Comparison of ENCODE assay signal across 10 mouse cellular contexts in genomic region chrX:160170150-160170549, GRCm38 (mm10). TPM values are rescaled to one million over a fixed set of nuclear protein-coding genes. Genes with fewer than 3 reads are reported as not detected.
DNase-seq lines count a peak whose midpoint lies in the region; ATAC-seq lines count a peak whose summit lies in the region.
"Had no signal": no experiment of that assay in that cellular context is flagged by ENCODE, and none has a peak within 500 bp of the region (broad histone marks: within the 10 kb centered on the region; RNA-seq: fewer than 3 reads in every experiment).

No protein-coding gene starts in this region.

- H3K36me3 ChIP-seq in kidney, embryonic 14.5 days (ENCODE audit: control insufficient read depth, insufficient read depth, low read length), result no peaks in the 10 kb centered on the region
- H3K36me3 ChIP-seq: embryonic facial prominence, embryonic 15.5 days had no signal

- no peak overlapping the region for H3K27ac ChIP-seq in kidney, embryonic 14.5 days (ENCODE audit: low read depth, low read length)
- H3K27ac ChIP-seq: embryonic facial prominence, embryonic 15.5 days had no signal

- intact Hi-C loops in gastrocnemius, postnatal 36 days (cut with DNase I), result loop anchor here (5.0 to 10.0 kb wide), 2 partner anchors 198 to 865 kb away; no protein-coding TSS in a partner anchor

- H3K4me2 ChIP-seq in kidney, embryonic 14.5 days (replicated peaks; ENCODE audit: low read depth, low read length), result no peak overlapping the region
- H3K4me2 ChIP-seq: embryonic facial prominence, embryonic 15.5 days had no signal

- H3K4me3 ChIP-seq in kidney, embryonic 14.5 days (ENCODE audit: low read length), result no peak overlapping the region
- H3K4me3 ChIP-seq: embryonic facial prominence, embryonic 15.5 days; myocyte had no signal

- peak; percentile 31 for DNase-seq in kidney, adult 11 months
- DNase-seq in MEL-GATA-1-ER (ENCODE audit: extremely low read depth, low read depth), result peak; percentile 59
- peak; percentile 21 for DNase-seq in cerebellum, adult 9-11 months
- DNase-seq in gastrocnemius, postnatal 36 days, result peak; percentile 15 to 45
- DNase-seq in left cerebral cortex, adult 11 months (ENCODE audit: low spot score), result peak; percentile 7
- peak; percentile 79 for DNase-seq in naive thymus-derived CD4-positive, alpha-beta T cell, adult 2 months (ENCODE audit: low read depth)
- DNase-seq in thymus, postnatal 14 days, result peak; percentile 58

- H3K9me3 ChIP-seq in kidney, embryonic 14.5 days (ENCODE audit: control insufficient read depth, low read length), result no peaks in the 10 kb centered on the region
- H3K9me3 ChIP-seq: embryonic facial prominence, embryonic 15.5 days had no signal

- H3K27me3 ChIP-seq in kidney, embryonic 14.5 days (ENCODE audit: control insufficient read depth, insufficient read depth, low read length), result no peaks in the 10 kb centered on the region
- H3K27me3 ChIP-seq: embryonic facial prominence, embryonic 15.5 days had no signal

- no peak overlapping the region for H3K9ac ChIP-seq in kidney, embryonic 14.5 days (ENCODE audit: low read depth, low read length)
- H3K9ac ChIP-seq: embryonic facial prominence, embryonic 15.5 days had no signal

- H3K4me1 ChIP-seq in kidney, embryonic 14.5 days (ENCODE audit: control insufficient read depth, insufficient read depth, low read length), result no peaks in the 10 kb centered on the region
- H3K4me1 ChIP-seq: embryonic facial prominence, embryonic 15.5 days had no signal

- ATAC-seq in kidney, embryonic 14.5 days (ENCODE audit: low FRiP score, low TSS enrichment), result no peak

- WGBS in kidney, embryonic 14.5 days, result 23% methylated on average over 2 of the region's 3 CpGs

RNA-seq across cellular contexts. Expression of gene Pdha1, which starts 31.9 kb away (rescaled TPM):
- polyA plus RNA-seq in kidney, embryonic 14.5 days (2014; fragmentation: Nextera tagmentation; extraction: Ambion mirVana), result 79.9 and 115 TPM in 2 replicates
- 100 to 1,000 TPM; 581 to 648 TPM for total RNA-seq in gastrocnemius, postnatal 36 days (2021)

Comparison
In these comparisons a context has a peak if more than half of its experiments do, and no peak if none do; other contexts are left out.
1. DNase-seq: peak in every context shown above with its lines; median percentile 79 in naive thymus-derived CD4-positive, alpha-beta T cell, adult 2 months; 59 in MEL-GATA-1-ER; 58 in thymus, postnatal 14 days; 31 in kidney, adult 11 months; 30 in gastrocnemius, postnatal 36 days; 21 in cerebellum, adult 9-11 months; 7 in left cerebral cortex, adult 11 months.